Mouse (Mus musculus) lung, postnatal 36 days (tissue): ENCODE measurements around the gene Spata2.
A peak's percentile ranks its signal among the peaks of the same experiment; 100 is the strongest.

Experiments
- DNase-seq: peaks from one replicate; pipeline ENCODE4 v3.0.0; 2022; ENCODE audit warnings: mixed read lengths

Gene Spata2

DNA sequence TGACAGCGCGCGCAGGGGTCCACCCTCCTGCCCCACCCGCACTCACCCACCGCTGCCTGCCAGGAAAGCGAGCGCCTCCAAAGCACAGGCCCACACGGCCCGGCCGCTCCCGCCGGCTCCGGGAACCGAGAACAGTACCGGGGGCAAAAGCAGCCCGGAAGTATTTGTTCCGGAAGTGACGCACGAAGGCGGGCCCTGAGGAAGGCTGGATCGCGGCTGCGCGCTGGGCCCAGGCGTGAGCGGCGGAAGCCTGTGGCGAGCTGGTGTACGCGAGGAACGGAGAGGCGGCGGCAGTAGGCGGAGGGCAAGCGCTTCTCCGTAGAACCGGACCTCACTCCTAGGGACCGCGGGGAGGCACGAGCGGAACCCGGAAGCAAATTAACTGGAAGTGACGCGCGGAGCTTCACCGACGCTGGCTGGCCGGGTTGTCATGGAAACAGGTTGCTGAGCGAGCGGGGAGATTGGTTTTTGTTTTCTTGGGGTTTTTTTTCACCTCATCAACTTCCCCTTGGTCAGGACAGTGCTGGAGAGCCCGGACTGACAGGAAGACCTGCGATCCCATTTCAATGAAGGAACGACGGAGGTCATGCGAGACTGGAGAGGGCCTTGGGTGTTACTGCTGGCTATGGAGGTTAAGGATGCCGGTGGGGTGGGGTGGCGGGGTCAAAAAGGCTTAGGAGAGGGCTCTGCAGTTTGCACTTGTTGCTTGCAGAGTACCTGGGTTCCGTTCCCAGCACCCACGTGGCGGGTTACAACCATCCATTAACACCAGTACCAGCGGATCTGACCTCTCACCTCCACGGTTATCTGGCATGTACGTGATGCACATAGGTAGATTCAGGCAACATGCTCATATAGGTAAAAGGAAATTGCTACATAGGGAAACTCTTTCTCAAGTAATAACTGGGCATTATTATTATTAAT, at the start of gene Spata2:
Gene Spata2 (minus strand): TSS at position 175 of the 924 bp plus-strand sequence.
- DNase-seq = peak; percentile 95

DNA sequence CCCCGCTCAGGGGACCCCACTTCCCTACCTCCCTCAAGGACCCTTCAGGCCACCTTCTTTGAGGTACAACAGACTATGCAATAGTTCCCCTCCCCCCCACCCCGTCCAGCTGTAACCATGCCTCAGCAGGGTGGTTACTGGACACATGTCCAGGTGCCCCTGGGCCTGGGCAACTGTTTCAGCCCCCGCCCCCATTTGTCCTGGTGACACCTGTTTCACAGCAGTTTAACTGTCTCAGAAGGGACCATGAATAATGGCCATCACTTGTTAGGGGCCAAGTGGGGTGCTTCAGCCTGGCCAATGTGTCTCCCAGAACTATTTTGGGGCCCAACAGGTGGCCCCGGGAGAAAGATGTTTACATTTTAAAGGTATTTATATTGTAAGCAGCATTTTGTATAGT, 49.7 kb upstream of the Spata2 start:
- no peak for DNase-seq

DNA sequence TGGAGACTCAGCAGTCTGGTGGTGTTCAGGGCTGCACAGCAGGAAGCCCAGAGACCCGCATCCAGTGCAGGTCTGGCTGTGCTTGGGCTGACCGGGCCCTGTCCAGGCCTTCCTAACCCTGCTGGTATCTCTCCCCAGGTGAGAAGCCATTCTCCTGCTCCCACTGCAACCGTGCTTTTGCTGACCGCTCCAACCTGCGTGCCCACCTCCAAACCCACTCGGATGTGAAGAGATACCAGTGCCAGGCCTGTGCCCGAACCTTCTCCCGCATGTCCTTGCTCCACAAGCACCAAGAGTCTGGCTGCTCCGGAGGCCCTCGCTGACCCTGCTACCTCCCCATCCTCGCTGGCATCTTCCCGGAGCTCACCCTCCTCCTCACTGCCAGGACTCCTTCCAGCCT, 49.1 kb upstream of the Spata2 start:
- no peak for DNase-seq

DNA sequence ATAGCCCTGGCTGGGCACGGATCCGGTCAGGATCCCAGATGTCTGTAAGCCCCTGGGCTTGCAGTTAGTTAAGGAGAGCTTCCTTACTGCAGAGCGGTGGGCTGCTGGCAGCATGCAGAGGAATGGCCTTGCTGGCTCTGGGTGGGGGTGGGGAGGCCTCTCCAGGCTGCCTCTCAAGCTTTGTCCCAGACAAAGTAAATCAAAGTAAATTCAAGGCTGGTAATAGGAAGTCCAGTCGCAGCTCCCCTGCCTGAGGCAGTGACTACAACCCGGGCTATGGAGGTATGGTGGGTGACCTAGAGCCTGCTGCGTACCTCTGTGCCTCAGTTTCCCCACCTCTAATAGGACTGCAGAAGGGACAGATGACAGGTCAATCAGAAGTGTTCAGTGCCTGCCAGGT, 48.6 kb upstream of the Spata2 start:
- no peak for DNase-seq

DNA sequence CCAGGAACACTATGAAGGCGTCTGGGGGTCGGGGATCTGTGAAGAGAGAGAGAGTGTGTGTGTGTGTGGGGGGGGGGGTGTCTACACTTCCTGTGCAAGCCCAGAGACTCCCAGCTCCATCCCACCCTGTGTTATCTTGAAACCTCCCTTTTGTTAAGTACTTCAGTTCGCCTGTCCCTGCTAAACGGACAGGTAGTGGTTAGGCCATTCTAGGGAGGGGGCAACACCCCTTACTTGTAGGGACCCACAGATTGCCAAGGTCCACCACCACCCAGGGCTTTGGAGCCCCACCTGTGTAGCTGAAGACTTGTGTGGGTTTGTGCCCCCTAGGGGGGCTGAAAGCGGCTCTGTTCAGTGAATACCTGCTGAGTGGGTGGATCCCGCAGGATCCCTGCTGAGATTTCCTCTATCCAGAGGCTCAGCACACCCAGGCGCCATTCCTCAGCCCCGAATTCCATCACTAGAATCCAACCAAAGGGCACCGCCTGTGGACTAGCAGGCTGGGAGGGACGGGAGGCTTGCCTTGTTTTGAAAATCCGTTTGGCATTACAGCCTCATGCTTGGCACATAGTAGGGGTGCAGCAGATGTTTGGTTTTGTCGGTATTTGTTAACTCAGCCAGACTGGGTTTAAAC, 47.9 kb upstream of the Spata2 start:
- no peak for DNase-seq

DNA sequence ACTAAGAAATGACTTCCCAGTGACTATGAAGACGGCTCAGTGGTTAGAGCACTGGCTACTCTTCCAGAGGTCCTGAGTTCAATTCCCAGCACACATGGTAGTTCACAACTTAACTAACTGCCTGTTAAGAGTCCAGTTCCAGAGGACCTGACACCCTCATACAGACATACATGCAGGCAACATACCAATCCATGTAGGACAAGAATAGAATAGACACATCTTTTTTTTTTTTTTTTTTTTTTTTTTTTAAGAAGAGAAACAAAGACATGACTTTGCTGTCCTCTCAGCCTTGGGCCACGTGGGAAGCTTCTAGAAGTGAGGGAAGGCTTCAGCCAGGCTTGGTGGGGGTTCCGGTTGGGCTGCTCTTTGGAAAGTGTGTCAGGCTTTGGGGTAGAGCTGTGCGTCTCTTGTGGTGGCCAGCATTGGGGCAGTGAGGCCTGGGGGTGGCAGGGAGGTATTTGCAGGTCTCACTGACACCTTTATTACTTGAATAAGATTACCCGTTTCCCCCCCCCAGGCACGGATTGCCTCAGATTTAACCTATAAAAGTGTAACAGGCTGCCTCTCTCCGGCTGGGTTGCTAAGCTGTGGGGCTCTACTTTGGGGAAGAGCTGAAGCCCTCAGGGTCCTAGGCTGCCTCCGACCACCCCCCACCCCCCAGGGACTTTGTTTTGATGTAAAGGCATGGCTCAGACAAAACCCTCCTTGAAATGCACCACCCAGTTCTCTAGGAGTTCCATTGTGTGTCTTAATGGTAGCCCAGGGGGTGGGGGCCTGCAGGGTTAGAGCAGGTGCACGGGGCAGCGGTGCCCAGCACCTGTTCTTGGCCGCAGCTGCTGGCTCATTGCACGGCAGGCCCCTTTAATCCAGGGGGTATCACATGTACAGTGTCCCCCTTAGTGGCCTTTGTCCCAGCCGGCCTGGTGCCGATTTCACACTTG, 47.1 kb upstream of the Spata2 start:
- no peak for DNase-seq

DNA sequence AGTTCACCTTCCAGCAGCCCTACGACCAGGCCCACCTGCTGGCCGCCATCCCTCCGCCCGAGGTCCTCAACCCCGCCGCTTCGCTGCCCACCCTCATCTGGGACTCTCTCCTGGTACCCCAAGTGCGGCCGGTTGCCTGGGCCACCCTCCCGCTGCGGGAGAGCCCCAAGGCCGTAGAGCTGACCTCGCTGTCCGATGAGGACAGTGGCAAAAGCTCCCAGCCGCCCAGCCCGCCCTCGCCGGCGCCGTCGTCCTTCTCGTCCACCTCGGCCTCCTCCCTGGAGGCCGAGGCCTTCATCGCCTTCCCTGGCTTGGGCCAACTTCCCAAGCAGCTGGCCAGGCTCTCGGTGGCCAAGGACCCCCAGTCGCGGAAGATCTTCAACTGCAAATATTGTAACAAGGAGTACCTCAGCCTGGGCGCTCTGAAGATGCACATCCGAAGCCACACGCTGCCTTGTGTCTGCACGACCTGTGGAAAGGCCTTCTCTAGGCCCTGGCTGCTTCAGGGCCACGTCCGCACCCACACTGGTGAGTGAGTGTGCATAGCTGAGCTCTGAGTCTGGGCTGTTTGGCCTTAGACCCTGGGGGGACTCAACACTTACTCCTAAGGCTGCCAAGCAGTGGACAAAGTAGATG, 46.1 kb upstream of the Spata2 start:
- DNase-seq = no peak

DNA sequence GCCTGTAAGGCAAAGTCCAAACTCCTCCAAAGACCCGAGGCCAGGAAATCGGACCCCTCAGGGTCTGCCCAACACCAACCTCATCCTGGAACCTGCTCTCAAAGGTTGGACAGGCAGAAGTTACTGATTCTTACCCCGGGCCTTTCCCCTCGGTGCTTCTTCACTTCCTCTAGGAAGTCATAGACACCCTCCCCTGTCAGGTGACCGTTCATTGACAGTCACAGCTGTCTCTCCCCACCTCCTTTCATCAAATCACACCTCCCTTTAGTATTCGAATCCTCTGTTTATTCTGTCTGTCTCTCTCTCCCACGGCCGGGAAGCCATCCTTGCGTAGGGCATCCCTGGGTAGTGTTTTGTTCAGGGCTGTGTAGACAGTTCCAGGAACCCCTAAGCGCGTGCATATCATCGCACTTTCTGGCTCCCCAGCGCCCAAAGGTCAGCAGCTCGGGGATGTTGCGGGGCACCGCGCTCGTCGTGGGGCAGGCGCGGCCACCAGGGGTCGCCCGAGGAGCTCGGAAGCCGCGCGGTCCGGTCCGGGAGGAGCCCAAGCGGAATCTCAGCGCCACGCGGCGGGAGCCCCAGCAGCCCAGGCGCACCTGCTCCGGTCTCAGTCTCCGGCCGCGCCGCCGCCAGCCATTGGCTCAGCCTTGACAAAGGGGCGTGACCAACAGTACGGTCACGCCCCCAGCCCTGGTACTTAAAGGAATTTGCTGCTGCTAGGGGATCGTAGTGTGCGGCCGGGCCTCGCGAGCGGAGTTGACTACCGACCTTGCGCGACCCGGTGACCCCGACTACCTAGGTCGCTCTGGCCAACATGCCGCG, 45.0 kb upstream of the Spata2 start, which contains the start of gene Snai1:
Gene Snai1 (plus strand): TSS at position 720 of the 822 bp plus-strand sequence.
- peak; percentile 96 for DNase-seq

DNA sequence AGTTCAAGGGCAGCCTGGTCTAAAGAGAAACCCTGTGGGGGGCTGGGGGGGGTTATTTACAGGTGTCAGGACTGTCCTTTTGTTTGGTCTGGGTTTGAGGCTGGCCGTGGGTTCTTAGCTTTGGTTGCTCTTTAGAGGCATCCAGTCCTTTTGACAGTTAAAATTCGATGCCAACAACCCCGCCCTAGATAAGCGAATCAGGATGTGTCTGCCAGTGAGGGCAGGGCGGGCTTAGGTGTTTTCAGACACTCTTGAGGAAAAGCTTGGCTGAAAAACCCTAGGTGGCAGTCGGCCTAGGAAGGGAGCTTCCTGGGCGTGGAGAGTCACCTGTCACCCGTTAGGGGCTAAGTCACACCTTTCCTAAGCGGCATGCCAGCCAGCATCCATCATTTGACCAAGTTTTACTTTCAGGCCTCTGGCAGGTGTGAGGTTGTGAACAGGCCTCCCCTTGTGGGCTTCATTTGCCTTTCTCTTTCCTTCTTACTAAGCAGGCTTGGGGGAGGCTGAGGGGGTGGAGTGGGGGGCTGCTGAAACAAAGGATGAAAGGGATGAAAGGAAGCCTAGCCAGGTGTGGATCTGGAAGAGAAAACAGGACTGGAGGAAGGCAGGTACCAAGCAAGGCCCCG, 43.7 kb upstream of the Spata2 start:
- no peak for DNase-seq

DNA sequence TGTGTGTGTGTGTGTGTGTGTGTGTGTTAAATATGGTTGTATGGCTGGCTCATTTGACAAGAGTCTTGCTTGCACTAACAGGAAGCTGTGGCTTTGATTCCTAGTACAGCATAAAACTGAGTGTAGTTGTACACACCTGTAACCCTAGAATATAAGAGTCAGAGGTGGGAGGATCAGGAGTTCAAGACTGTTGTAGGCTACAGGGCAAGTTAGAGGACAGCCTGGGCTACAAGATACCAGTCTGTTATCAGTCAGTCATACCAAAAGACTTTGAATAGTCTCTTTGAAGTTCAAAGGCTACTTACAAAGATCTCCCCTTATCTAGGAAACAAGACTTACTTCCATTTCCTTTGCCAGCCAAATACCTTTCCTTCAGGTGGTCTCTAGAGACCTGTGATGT, 41.2 kb upstream of the Spata2 start:
- DNase-seq = no peak

DNA sequence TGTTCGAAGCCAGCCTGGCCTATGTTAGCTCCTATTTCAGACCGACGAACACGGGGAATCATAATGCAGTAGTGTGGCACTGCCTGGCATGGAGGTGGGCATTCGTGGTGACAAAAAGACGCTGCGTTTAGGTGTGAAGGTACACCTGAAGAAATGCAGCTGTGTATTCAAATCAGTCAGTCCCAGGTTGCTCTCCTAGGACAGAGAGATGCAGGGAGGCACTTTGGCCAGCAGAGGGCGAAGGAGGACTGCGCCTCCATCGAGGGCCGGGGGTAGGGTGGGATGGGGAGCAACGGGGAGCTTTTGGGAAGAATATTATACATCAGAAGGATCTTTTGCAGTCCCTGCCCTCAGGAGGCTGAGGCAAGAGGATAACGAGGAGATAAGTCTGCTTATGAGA, 39.4 kb upstream of the Spata2 start:
- DNase-seq = peak; percentile 64

DNA sequence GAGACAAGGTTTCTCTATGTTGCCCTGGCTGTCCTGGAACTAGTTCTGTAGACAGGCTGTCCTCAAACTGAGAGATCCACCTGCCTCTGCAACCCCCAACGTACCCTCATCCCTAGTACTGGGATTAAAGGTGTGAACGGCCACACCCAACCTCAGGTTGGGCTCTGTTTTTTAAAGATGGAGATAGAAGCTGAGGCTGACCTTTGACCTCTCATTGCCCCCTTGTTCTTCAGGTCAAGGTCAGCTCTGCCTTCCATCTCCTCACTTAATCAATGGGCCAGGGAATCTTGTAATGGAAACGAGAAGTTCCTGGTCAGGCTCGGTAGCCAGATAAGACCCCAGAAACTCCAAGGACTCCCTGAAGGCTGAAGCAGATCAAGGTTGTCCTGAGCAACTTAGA, 37.8 kb upstream of the Spata2 start:
- DNase-seq = no peak

DNA sequence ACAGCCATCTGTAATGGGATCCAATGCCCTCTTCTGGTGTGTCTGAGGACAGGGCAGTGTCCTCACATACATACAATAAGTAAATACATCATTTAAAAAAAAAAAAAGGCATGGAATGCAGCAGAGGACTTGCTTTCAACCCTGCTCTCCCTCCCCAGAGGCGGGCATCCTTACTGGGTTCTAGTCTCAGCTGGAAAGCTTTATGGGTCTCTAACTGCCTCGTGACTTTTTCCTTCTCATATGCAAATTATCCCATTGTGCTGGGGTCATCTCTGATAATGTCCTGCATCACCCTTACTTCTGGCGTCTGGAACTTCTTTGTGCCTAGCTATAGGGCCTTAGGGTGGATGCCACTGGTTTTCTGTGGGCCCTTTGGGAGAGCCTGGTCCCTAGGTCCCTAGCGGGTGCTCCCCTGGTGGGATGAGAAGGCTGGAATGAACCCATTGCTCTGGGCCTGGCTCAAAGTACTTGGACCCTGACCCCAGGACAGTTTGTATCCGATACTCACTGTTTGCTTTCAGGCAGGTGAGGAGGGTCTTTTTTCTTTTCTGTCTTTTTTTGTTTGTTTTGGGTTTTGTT, 37.3 kb upstream of the Spata2 start:
- DNase-seq = no peak

DNA sequence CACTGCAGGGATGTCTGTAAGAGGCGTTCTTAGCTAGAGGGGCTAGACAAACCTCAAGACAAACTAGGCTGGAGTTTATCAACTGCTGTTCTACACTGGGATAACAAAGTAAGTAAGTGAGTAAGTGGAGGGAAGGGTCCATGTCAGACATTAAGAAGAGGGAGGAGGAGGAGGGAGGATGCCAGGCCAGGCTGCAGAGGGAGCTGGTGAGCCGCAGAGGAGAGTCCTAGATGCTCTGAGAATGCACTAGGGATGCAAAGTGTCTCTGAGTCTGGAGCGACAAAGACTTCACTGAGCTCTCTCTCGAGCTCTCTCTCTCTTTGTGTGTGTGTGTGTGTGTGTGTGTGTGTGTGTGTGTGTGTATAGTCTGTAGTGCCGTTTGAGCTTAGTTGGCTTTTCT, 35.6 kb upstream of the Spata2 start:
- DNase-seq = no peak

DNA sequence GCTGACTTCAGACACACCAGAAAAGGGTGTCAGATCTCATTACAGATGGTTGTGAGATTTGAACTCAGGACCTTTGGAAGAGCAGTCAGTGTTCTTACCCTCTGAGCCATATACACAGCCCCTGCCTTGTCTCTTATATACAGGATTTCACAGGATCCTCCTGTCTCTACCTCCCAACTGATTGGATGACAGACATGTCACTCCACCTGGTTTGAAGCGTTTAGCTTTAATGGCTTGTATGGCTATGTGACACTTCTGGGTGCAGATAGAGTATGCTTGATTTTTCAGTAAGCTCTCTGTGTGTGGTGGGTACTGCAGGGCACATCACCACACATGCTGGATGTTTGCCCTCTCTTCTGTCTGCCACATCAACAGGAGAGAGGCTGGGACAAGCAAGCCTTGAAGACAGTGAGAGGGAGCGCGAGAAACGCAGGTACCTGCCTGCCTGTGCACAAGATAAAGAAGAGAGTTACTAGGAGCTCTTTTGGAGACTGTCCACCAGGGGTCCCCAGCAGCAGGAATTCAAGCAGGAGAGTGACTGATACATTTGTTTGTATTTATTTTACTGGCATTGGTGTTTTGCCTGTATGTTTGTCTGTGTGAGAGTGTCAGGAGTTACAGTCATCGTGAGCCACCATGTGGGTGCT, 27.0 kb upstream of the Spata2 start:
- DNase-seq = no peak

DNA sequence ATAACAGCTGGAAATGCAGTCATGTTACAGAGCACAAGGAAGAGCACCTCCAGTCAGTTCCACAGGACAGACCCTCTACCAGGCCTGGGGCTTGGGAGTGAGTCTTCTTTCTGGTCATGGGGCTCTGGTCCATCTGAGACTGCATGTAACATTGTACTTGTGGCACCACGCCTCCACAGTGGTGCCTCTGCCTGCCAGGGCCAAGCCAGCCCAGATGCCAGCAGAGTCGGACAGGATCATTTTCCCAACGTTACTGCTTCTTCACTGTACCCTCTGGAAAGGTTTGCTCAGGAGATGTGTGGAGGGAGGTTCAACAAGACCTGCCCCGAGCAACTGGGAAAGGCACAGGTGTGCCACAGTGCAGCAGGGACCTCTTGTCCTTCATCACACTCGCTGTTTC, 23.0 kb upstream of the Spata2 start:
- DNase-seq = no peak

DNA sequence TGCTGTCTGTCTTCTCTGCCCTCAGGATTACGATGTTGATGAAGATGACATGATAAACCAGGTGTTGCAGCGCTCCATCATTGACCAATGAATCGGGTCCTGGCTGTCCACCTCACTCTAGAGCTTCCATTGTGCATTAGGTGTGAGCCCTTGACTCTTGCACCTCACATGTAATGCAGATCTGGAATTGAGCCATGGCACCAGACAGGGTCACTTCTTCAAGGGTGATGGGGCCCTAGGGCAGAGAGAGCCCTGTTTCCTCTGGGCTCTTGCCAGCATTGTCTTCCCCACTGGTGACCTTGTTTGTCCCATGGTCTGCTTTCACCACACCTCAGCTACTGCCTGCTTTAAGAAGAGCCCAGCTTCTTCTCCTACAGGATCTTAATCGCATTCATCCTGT, 22.0 kb upstream of the Spata2 start:
- no peak for DNase-seq

DNA sequence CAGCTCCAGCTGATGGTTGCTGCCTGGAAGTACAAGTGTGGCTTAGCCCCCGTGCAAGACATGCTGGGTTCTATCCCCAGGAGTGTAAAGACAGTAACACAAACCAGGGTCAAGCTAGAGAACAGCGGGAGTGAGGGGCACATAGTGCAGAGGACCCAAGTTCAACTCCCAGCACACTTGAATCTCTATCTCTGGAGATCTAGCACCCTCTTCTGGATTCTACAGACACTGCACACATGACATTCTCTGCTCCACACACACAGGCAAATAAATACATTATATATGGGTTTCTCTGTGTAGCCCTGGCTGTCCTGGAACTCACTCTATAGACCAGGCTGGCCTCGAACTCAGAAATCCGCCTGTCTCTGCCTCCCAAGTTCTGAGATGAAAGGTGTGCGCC, 20.3 kb upstream of the Spata2 start:
- peak; percentile 33 for DNase-seq

DNA sequence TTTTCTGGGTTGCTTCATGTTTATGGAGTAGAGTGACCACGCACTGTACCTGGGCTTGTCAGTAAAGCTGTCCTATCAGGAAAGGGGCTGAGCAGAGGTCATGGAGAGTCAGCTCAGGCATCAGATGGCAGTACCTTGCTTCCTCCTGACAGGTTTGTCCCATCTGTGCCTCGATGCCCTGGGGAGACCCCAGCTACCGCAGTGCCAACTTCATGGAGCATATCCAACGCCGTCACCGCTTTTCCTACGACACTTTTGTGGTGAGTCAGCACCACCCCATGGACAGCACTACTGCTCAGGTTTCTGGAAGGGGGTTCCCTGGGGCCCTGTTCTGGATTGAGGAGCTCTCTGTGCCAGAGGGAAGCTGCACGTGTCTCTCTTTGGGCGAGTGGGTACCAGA, 19.7 kb upstream of the Spata2 start:
- DNase-seq = no peak

DNA sequence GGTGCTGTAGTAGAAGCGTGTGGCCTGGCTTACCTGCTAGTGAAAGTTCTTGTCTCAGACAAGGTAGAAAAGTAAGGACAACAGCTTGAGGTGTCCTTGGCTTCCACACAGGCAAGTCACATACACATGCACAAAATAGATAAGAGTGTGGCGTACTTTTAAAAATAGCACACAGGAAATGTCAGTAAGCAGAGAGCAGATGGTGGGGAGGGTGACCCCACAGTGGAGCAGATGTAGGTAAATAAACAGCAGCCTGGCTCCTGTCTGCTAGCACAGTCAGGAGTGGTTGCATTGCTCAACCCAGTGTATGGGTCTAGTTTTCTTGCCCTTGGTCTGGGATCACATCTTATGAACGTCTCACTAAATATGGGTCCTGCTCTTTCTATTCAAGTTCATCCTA, 17.8 kb upstream of the Spata2 start:
- DNase-seq = peak; percentile 32
